Mouse (Mus musculus): Measurements from ENCODE around the gene Gm5458.
"Not testable (repeated sequence)": the region's sequence is repeated elsewhere in the genome, so short reads cannot be mapped to it uniquely, and the experiment has no call there.

Gene Gm5458

GRCm38 (mm10) chr14:19602481-19602880 is at the start of gene Gm5458:
TSS of gene Gm5458 (minus strand) at chr14:19602581.
- DNase-seq (ENCODE audit: extremely low spot score, low spot score): not testable (repeated sequence)

GRCm38 (mm10) chr14:19646232-19646631 is 43.9 kb upstream of the Gm5458 start:
- no peak for DNase-seq (ENCODE audit: extremely low spot score, low spot score)

DNA sequence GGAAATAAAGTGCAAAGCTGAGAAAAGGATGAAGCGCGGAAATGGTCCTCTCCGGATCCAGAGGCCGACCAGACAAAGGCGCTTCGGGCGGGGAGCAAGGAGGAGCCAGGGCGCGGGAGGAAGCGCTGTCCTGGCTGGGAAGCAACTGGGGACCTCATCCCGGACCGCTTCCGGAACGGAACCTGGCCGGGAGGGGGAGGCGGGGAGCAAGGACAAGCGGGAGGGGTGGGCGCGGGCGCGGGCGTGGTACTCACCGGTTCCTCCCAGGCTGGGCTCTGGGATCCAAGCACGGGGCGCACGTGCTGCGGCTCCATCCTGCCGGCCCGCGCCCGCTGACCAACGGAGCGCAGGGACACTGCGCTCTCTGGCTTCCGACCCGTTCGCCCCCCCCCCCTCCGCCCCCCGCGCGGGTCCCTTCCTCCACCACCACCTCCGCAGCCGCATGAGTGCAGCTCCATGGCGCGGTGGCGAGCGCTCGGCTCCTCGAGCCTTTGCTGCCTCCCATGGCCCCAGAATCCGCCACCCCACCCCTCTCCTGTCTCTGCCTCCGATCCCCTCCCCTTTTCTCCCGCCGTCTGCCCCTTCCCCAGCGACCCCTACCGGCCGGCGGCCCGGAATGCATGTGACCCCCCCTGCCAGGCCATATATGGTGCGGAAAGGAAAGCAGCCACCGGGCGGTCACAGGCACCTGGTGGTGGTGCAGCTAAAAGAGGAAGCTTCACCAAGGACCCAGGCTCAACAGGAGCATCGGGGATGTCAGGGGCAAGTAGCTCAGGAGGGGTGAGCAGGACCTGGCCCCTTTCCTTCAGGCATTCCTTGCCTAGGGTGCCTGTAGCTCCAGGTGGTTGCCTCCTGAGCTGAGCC is 17.3 kb downstream of the Gm5458 start, which contains the start of gene Gm2237:
Gene Gm2237, minus strand, starts transcription at position 332 of the 864 bp plus-strand sequence.
- peak; percentile 48 for DNase-seq (ENCODE audit: extremely low spot score, low spot score)

DNA sequence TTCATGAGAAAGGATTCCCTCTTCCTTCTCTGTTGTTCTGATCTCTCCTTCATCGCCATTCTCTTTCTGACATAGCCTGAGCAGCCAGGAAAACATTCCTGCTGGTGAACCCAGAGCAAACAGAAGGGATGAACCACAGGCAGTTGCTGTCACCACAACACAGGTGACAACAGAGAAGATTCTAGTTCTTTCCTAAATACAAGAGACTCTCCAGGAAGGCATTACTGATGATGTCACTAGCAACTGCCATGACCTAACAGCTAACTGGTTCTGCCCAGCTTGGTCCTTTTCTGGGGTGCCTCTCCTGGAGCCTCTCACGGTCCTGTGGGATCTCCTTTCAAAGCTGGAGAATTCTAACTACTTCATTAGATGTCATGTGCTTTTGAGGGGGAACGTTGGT is 52.5 kb downstream of the Gm5458 start, which contains the start of gene Gm2244:
Gene Gm2244, minus strand, starts transcription at position 101 of the 400 bp plus-strand sequence.
- DNase-seq (ENCODE audit: extremely low spot score, low spot score): not testable (repeated sequence)
